9 mouse cellular contexts compared by ENCODE assay signal in genomic region chr4:107013119-107013816, GRCm38 (mm10). TPM values are rescaled to one million over a fixed set of nuclear protein-coding genes. Genes with fewer than 3 reads are reported as not detected.
A peak's percentile ranks its signal among the peaks of the same experiment; 100 is the strongest.
DNase-seq lines count a peak whose midpoint lies in the region; ATAC-seq and TF ChIP-seq lines count a peak whose summit lies in the region.
"Had no signal": no experiment of that assay in that cellular context is flagged by ENCODE, and none has a peak within 500 bp of the region (broad histone marks: within the 10 kb centered on the region; RNA-seq: fewer than 3 reads in every experiment).

No protein-coding gene starts in this region.

- no peak overlapping the region for H3K4me3 ChIP-seq in kidney, adult 2 months (ENCODE audit: insufficient read depth, low read depth, low read length)
- no peak overlapping the region for H3K4me3 ChIP-seq in embryonic facial prominence, embryonic 14.5 days (ENCODE audit: low read depth, low read length)
- H3K4me3 ChIP-seq in limb, embryonic 12.5 days (replicated peaks), result no peak overlapping the region

- H3K9ac ChIP-seq in embryonic facial prominence, embryonic 14.5 days (ENCODE audit: low read depth, low read length), result 0 out of 2 replicates have a peak overlapping the region, but pooled peaks have one; percentile 10
- no peak overlapping the region for H3K9ac ChIP-seq in limb, embryonic 12.5 days (replicated peaks)
- H3K9ac ChIP-seq: forebrain, postnatal 0 days had no signal

- H3K27me3 ChIP-seq in kidney, adult 2 months (replicated peaks; ENCODE audit: control insufficient read depth, insufficient read depth, low read length), result no peaks in the 10 kb centered on the region
- H3K27me3 ChIP-seq in embryonic facial prominence, embryonic 14.5 days (replicated peaks; ENCODE audit: control insufficient read depth, insufficient read depth, low read length), result no peaks in the 10 kb centered on the region
- no peaks in the 10 kb centered on the region for H3K27me3 ChIP-seq in limb, embryonic 12.5 days

- peak; percentile 87 for DNase-seq in kidney, adult 2 months
- DNase-seq in kidney, postnatal 10 days, result no peak
- DNase-seq in embryonic facial prominence, embryonic 14.5 days (ENCODE audit: low spot score), result no peak
- DNase-seq in heart, adult 9 months (ENCODE audit: low spot score in 2 of 2), result peak; percentile 53 to 62
- no peak for DNase-seq in thymus, postnatal 14 days
- no peak for DNase-seq in urinary bladder, postnatal 25 days (ENCODE audit: low spot score)
- DNase-seq: forebrain, postnatal 0 days had no signal

- H3K27ac ChIP-seq in kidney, adult 2 months (ENCODE audit: insufficient read depth, low read depth, low read length), result peak overlapping the region; percentile 49
- H3K27ac ChIP-seq in embryonic facial prominence, embryonic 14.5 days (replicated peaks; ENCODE audit: low read depth, low read length), result peak overlapping the region; percentile 25; the same call in 1 of the 2 replicates
- peak overlapping the region; percentile 69 for H3K27ac ChIP-seq in limb, embryonic 12.5 days

- peaks cover 51% of the 10 kb centered on the region for H3K4me1 ChIP-seq in kidney, adult 2 months (ENCODE audit: control insufficient read depth, insufficient read depth, low read length)
- H3K4me1 ChIP-seq in embryonic facial prominence, embryonic 14.5 days (ENCODE audit: control insufficient read depth, insufficient read depth, low read length), result peaks cover 36% of the 10 kb centered on the region
- H3K4me1 ChIP-seq in limb, embryonic 12.5 days (replicated peaks), result peaks cover 71% of the 10 kb centered on the region

- no peak for ATAC-seq in embryonic facial prominence, embryonic 14.5 days (ENCODE audit: low read depth)
- ATAC-seq in limb, embryonic 12.5 days (ENCODE audit: insufficient number of reproducible peaks, insufficient read depth, low FRiP score, low TSS enrichment, low read depth), result no peak
- ATAC-seq: forebrain, postnatal 0 days; inflammation-experienced regulatory T-cells, adult 6 months had no signal

- TF ChIP-seq POLR2A in kidney, adult 2 months (IDR thresholded peaks at IDR 0.05; ENCODE audit: low read depth, low read length), result no peak

- TF ChIP-seq CTCF in kidney, adult 2 months (conservative IDR thresholded peaks at IDR 0.05; ENCODE audit: insufficient read depth, insufficient read length, low read depth, low read length), result no peak

- no peaks in the 10 kb centered on the region for H3K9me3 ChIP-seq in embryonic facial prominence, embryonic 14.5 days (ENCODE audit: control insufficient read depth, low read length)
- H3K9me3 ChIP-seq in limb, embryonic 12.5 days, result no peaks in the 10 kb centered on the region

- 40% methylated on average over 6 of the region's 6 CpGs for WGBS in kidney, adult 2 months
- 42% methylated on average over 6 of the region's 6 CpGs for WGBS in embryonic facial prominence, embryonic 14.5 days
- 51% methylated on average over 6 of the region's 6 CpGs for WGBS in limb, embryonic 12.5 days

- no peaks in the 10 kb centered on the region for H3K36me3 ChIP-seq in kidney, adult 2 months (ENCODE audit: control insufficient read depth, insufficient read depth, low read length)
- peaks cover 11% of the 10 kb centered on the region; the same call in 1 of the 2 replicates for H3K36me3 ChIP-seq in embryonic facial prominence, embryonic 14.5 days (ENCODE audit: control insufficient read depth, insufficient read depth, low read length)
- peaks cover 68% of the 10 kb centered on the region for H3K36me3 ChIP-seq in limb, embryonic 12.5 days

- no peak overlapping the region for H3K4me2 ChIP-seq in embryonic facial prominence, embryonic 14.5 days (ENCODE audit: low read depth, low read length)
- H3K4me2 ChIP-seq in limb, embryonic 12.5 days, result no peak overlapping the region

RNA-seq across cellular contexts. Expression of gene Mrpl37, which starts 53.4 kb away (rescaled TPM):
- 111 and 118 TPM in 2 replicates for polyA plus RNA-seq in kidney, adult 2 months (2012; rRNA removed)
- 91.3 and 95.5 TPM in 2 replicates for polyA plus RNA-seq in embryonic facial prominence, embryonic 14.5 days (2014; fragmentation: Nextera tagmentation; extraction: Ambion mirVana)
- polyA plus RNA-seq in limb, embryonic 12.5 days (2016; fragmentation: Nextera tagmentation; extraction: Ambion mirVana), result 97.8 and 102 TPM in 2 replicates

RNA-seq across cellular contexts. Expression of gene Cyb5rl, which starts 53.5 kb away (rescaled TPM):
- polyA plus RNA-seq in kidney, adult 2 months (2012; rRNA removed), result 19.0 and 21.7 TPM in 2 replicates
- polyA plus RNA-seq in embryonic facial prominence, embryonic 14.5 days (2014; fragmentation: Nextera tagmentation; extraction: Ambion mirVana), result 5.3 and 8.6 TPM in 2 replicates
- 4.6 and 7.1 TPM in 2 replicates for polyA plus RNA-seq in limb, embryonic 12.5 days (2016; fragmentation: Nextera tagmentation; extraction: Ambion mirVana)

Comparison
In these comparisons a context has a peak if more than half of its experiments do, and no peak if none do; other contexts are left out.
1. DNase-seq: peak in kidney, adult 2 months (single experiment) and heart, adult 9 months (2 of 2); none in kidney, postnatal 10 days (single experiment), embryonic facial prominence, embryonic 14.5 days (single experiment), thymus, postnatal 14 days (single experiment) and urinary bladder, postnatal 25 days (single experiment).
2. Peak in every context shown above with its lines, with median percentiles within 50 percentile points of each other: H3K27ac ChIP-seq.